Mouse (Mus musculus): ENCODE results near the gene Tmco1.
"Not testable (repeated sequence)": the region's sequence is repeated elsewhere in the genome, so short reads cannot be mapped to it uniquely, and the experiment has no call there.

Tmco1 gene

GRCm38 (mm10) chr1:167337463-167338095, 29.4 kb downstream of the Tmco1 start:
- peak; percentile 97 for DNase-seq (ENCODE audit: low read depth)

- no peak for DNase-seq (ENCODE audit: low read depth)
Observed at GRCm38 (mm10) chr1:167339177-167339781, 31.1 kb downstream of the Tmco1 start.

- no peak for DNase-seq (ENCODE audit: low read depth)
Observed at GRCm38 (mm10) chr1:167340111-167340787, 32.1 kb downstream of the Tmco1 start.

GRCm38 (mm10) chr1:167340910-167341528, 32.8 kb downstream of the Tmco1 start:
- DNase-seq (ENCODE audit: low read depth), result no peak

GRCm38 (mm10) chr1:167342831-167343230, 34.7 kb downstream of the Tmco1 start:
- no peak for DNase-seq (ENCODE audit: low read depth)

- DNase-seq (ENCODE audit: low read depth), result not testable (repeated sequence)
Observed at GRCm38 (mm10) chr1:167345994-167346520, 37.9 kb downstream of the Tmco1 start.

GRCm38 (mm10) chr1:167349206-167349605, 41.0 kb downstream of the Tmco1 start:
- peak; percentile 59 for DNase-seq (ENCODE audit: low read depth)

- DNase-seq (ENCODE audit: low read depth), result peak; percentile 98
Observed at GRCm38 (mm10) chr1:167349815-167350596, 41.8 kb downstream of the Tmco1 start, which contains the start of gene Aldh9a1. Gene Aldh9a1, plus strand, starts transcription at chr1:167349991.

GRCm38 (mm10) chr1:167350597-167351415, 42.6 kb downstream of the Tmco1 start:
- peak; percentile 57 for DNase-seq (ENCODE audit: low read depth)

- no peak for DNase-seq (ENCODE audit: low read depth)
Observed at GRCm38 (mm10) chr1:167352403-167352802, 44.2 kb downstream of the Tmco1 start.

GRCm38 (mm10) chr1:167357387-167357786, 49.2 kb downstream of the Tmco1 start:
- no peak for DNase-seq (ENCODE audit: low read depth)

- DNase-seq (ENCODE audit: low read depth), result no peak
Observed at GRCm38 (mm10) chr1:167358731-167359130, 50.6 kb downstream of the Tmco1 start.

- DNase-seq (ENCODE audit: low read depth), result peak; percentile 18
Observed at GRCm38 (mm10) chr1:167360268-167360667, 52.1 kb downstream of the Tmco1 start.

GRCm38 (mm10) chr1:167362819-167363218, 54.6 kb downstream of the Tmco1 start:
- no peak for DNase-seq (ENCODE audit: low read depth)

- no peak for DNase-seq (ENCODE audit: low read depth)
Observed at GRCm38 (mm10) chr1:167363322-167363721, 55.1 kb downstream of the Tmco1 start.

GRCm38 (mm10) chr1:167365808-167366207, 57.6 kb downstream of the Tmco1 start:
- no peak for DNase-seq (ENCODE audit: low read depth)

- no peak for DNase-seq (ENCODE audit: low read depth)
Observed at GRCm38 (mm10) chr1:167366621-167367020, 58.4 kb downstream of the Tmco1 start.

- no peak for DNase-seq (ENCODE audit: low read depth)
Observed at GRCm38 (mm10) chr1:167368018-167368417, 59.8 kb downstream of the Tmco1 start.

- no peak for DNase-seq (ENCODE audit: low read depth)
Observed at GRCm38 (mm10) chr1:167368513-167368912, 60.3 kb downstream of the Tmco1 start.

GRCm38 (mm10) chr1:167369905-167370304, 61.7 kb downstream of the Tmco1 start:
- peak; percentile 98 for DNase-seq (ENCODE audit: low read depth)

- DNase-seq (ENCODE audit: low read depth), result no peak
Observed at GRCm38 (mm10) chr1:167372739-167373138, 64.6 kb downstream of the Tmco1 start.
